Mouse (Mus musculus) G1E (cell line): ENCODE data around the gene Fmnl1. TPM values are rescaled to one million over a fixed set of nuclear protein-coding genes. Genes with fewer than 3 reads are reported as not detected.

Experiments
- ATAC-seq: 2 replicates; pipeline ENCODE4 v1.8.0; 2016; ENCODE audit warnings: mild to moderate bottlenecking; ENCODE audit not compliant: insufficient number of reproducible peaks, poor library complexity, low FRiP score, severe bottlenecking; ENCODE audit errors: extremely low read depth
- DNase-seq: peaks from one replicate; pipeline ENCODE4 v3.0.0; 2012; ENCODE audit warnings: low spot score
- H3K27me3 ChIP-seq: 2 replicates; pipeline ENCODE4 v1.6.1; 2012; ENCODE audit warnings: mild to moderate bottlenecking, low read length, inconsistent platforms; ENCODE audit not compliant: insufficient read depth
- H3K36me3 ChIP-seq: replicated peaks from 2 replicates; pipeline ENCODE3; 2012; ENCODE audit warnings: mild to moderate bottlenecking, inconsistent platforms
- H3K4me1 ChIP-seq: 2 replicates; pipeline ENCODE4 v1.6.1; 2012; ENCODE audit warnings: low read depth, low read length, inconsistent platforms, mixed read lengths; ENCODE audit not compliant: insufficient read depth
- H3K4me3 ChIP-seq: 2 replicates; pipeline ENCODE4 v1.5.1; 2012; ENCODE audit warnings: low read depth, mild to moderate bottlenecking, inconsistent platforms, low read length, moderate library complexity, mixed read lengths
- H3K9me3 ChIP-seq: replicated peaks from 2 replicates; pipeline ENCODE4 v1.6.1; 2012; ENCODE audit warnings: inconsistent platforms
- CTCF ChIP-seq: IDR thresholded peaks from 2 replicates; pipeline ENCODE4 v1.5.1; 2012; ENCODE audit warnings: low read depth, low read length, inconsistent platforms, mixed read lengths
- GATA1 ChIP-seq: IDR thresholded peaks from 2 replicates; pipeline ENCODE4 v1.6.1; 2012; ENCODE audit warnings: borderline replicate concordance, low read length, inconsistent platforms, mixed read lengths
- GATA2 ChIP-seq: IDR thresholded peaks from 2 replicates; pipeline ENCODE4 v1.6.1; 2012; ENCODE audit warnings: low read depth, low read length, inconsistent platforms, borderline replicate concordance
- POLR2AphosphoS5 ChIP-seq: IDR thresholded peaks from 2 replicates; pipeline ENCODE4 v1.6.1; 2012; ENCODE audit warnings: low read depth, low read length, inconsistent platforms; ENCODE audit not compliant: insufficient replicate concordance
- TAL1 ChIP-seq: conservative IDR thresholded peaks from 2 replicates; pipeline ENCODE4 v1.6.1; 2012; ENCODE audit warnings: low read depth, low read length, inconsistent platforms, mixed read lengths
- polyA plus RNA-seq: library from polyadenylated mRNA; stranded (reverse); fragments of >175 nt; gene quantifications from 2 replicates; pipeline ENCODE4 v1.2.3, GENCODE M21; 2012
- total RNA-seq, 2 experiments: library from RNA; stranded (forward) in 1 of 2; stranded (reverse) in 1 of 2; fragments of 200-1000 nt in 1 of 2; fragments of >200 nt in 1 of 2; fragmentation: Nextera tagmentation in 1 of 2; gene quantifications; 2 replicates each; pipeline ENCODE4 v1.2.3; 2014 to 2017

The Fmnl1 gene
- total and polyA plus RNA-seq, 3 experiments, result 0.02 TPM; not detected in 2

- TF ChIP-seq POLR2AphosphoS5, result no peak
- no peak for TF ChIP-seq GATA1
- no peak for TF ChIP-seq TAL1
- TF ChIP-seq GATA2, result no peak
- TF ChIP-seq CTCF, result no peak
- no peak for DNase-seq
- no peak for ATAC-seq
- Histone ChIP-seq H3K27me3 (peaks cover 81% of the 10 kb centered on the region), H3K4me1 (no peaks in the 10 kb centered on the region), H3K9me3 (no peaks in the 10 kb centered on the region), H3K36me3 (no peaks in the 10 kb centered on the region), H3K4me3 (no peak overlapping the region)
Measured at GRCm38 (mm10) chr11:103195236-103195635, 24.3 kb downstream of the Fmnl1 start.

GRCm38 (mm10) chr11:103195656-103196055 lies 24.7 kb downstream of the Fmnl1 start:
- no peaks in the 10 kb centered on the region for H3K4me1 ChIP-seq
- H3K4me3 ChIP-seq, result no peak overlapping the region
- DNase-seq (no peak), ATAC-seq (no peak)
- H3K36me3 ChIP-seq, result no peaks in the 10 kb centered on the region
- TF ChIP-seq CTCF (no peak), POLR2AphosphoS5 (no peak), GATA2 (no peak), GATA1 (no peak)
- H3K9me3 ChIP-seq, result no peaks in the 10 kb centered on the region
- peaks cover 80% of the 10 kb centered on the region for H3K27me3 ChIP-seq

GRCm38 (mm10) chr11:103197340-103197739 lies 26.4 kb downstream of the Fmnl1 start:
- H3K4me3 ChIP-seq, result no peak overlapping the region
- H3K9me3 ChIP-seq, result no peaks in the 10 kb centered on the region
- no peaks in the 10 kb centered on the region for H3K36me3 ChIP-seq
- peaks cover 82% of the 10 kb centered on the region for H3K27me3 ChIP-seq
- TF ChIP-seq CTCF (no peak), TAL1 (no peak), GATA1 (no peak), POLR2AphosphoS5 (no peak), GATA2 (no peak)
- DNase-seq (no peak), ATAC-seq (no peak)
- H3K4me1 ChIP-seq, result no peaks in the 10 kb centered on the region

GRCm38 (mm10) chr11:103198339-103198738 lies 27.4 kb downstream of the Fmnl1 start:
- H3K4me3 ChIP-seq, result no peak overlapping the region
- peaks cover 79% of the 10 kb centered on the region for H3K27me3 ChIP-seq
- no peak for ATAC-seq
- H3K4me1 ChIP-seq, result no peaks in the 10 kb centered on the region
- H3K36me3 ChIP-seq, result no peaks in the 10 kb centered on the region
- TF ChIP-seq GATA1 (no peak), TAL1 (no peak), CTCF (no peak), POLR2AphosphoS5 (no peak)
- H3K9me3 ChIP-seq, result no peaks in the 10 kb centered on the region
- no peak for DNase-seq

GRCm38 (mm10) chr11:103198911-103199803 lies 28.2 kb downstream of the Fmnl1 start:
- peaks cover 73% of the 10 kb centered on the region for H3K27me3 ChIP-seq
- no peaks in the 10 kb centered on the region for H3K9me3 ChIP-seq
- TF ChIP-seq CTCF (no peak), POLR2AphosphoS5 (no peak), GATA2 (no peak), GATA1 (no peak)
- ATAC-seq (no peak), DNase-seq (no peak)
- H3K4me3 ChIP-seq, result no peak overlapping the region
- no peaks in the 10 kb centered on the region for H3K36me3 ChIP-seq
- no peaks in the 10 kb centered on the region for H3K4me1 ChIP-seq

GRCm38 (mm10) chr11:103201664-103202063 lies 30.8 kb downstream of the Fmnl1 start:
- H3K4me1 ChIP-seq, result no peaks in the 10 kb centered on the region
- no peak for TF ChIP-seq TAL1
- H3K27me3 ChIP-seq, result peaks cover 58% of the 10 kb centered on the region
- DNase-seq, result no peak
- ATAC-seq, result no peak
- no peaks in the 10 kb centered on the region for H3K9me3 ChIP-seq
- no peak overlapping the region for H3K4me3 ChIP-seq
- no peaks in the 10 kb centered on the region for H3K36me3 ChIP-seq

GRCm38 (mm10) chr11:103202376-103202775 lies 31.5 kb downstream of the Fmnl1 start:
- Histone ChIP-seq H3K4me3 (no peak overlapping the region), H3K36me3 (no peaks in the 10 kb centered on the region), H3K9me3 (no peaks in the 10 kb centered on the region), H3K4me1 (no peaks in the 10 kb centered on the region), H3K27me3 (peaks cover 57% of the 10 kb centered on the region)
- DNase-seq, result no peak
- ATAC-seq, result no peak
- no peak for TF ChIP-seq POLR2AphosphoS5
- no peak for TF ChIP-seq CTCF
- TF ChIP-seq GATA2, result no peak
- no peak for TF ChIP-seq GATA1
- no peak for TF ChIP-seq TAL1
